Mouse (Mus musculus): ENCODE measurements around the gene Lrpprc.

Lrpprc gene

GRCm38 (mm10) chr17:84775291-84775690 lies 15.3 kb downstream of the Lrpprc start:
- ATAC-seq (ENCODE audit: insufficient number of reproducible peaks, low FRiP score, low TSS enrichment) = no peak

- no peak for ATAC-seq (ENCODE audit: insufficient number of reproducible peaks, low FRiP score, low TSS enrichment)
Observed at GRCm38 (mm10) chr17:84771882-84772281, 18.7 kb downstream of the Lrpprc start.

- no peak for ATAC-seq (ENCODE audit: insufficient number of reproducible peaks, low FRiP score, low TSS enrichment)
Observed at GRCm38 (mm10) chr17:84758971-84759370, 31.6 kb downstream of the Lrpprc start.

- no peak for ATAC-seq (ENCODE audit: insufficient number of reproducible peaks, low FRiP score, low TSS enrichment)
Observed at GRCm38 (mm10) chr17:84758374-84758773, 32.2 kb downstream of the Lrpprc start.

- ATAC-seq (ENCODE audit: insufficient number of reproducible peaks, low FRiP score, low TSS enrichment) = no peak
Observed at GRCm38 (mm10) chr17:84756090-84756489, 34.5 kb downstream of the Lrpprc start.

GRCm38 (mm10) chr17:84753489-84753888 lies 37.1 kb downstream of the Lrpprc start:
- no peak for ATAC-seq (ENCODE audit: insufficient number of reproducible peaks, low FRiP score, low TSS enrichment)

- ATAC-seq (ENCODE audit: insufficient number of reproducible peaks, low FRiP score, low TSS enrichment) = no peak
Observed at GRCm38 (mm10) chr17:84752286-84752685, 38.3 kb downstream of the Lrpprc start.

- ATAC-seq (ENCODE audit: insufficient number of reproducible peaks, low FRiP score, low TSS enrichment) = no peak
Observed at GRCm38 (mm10) chr17:84751630-84752191, 38.9 kb downstream of the Lrpprc start.

GRCm38 (mm10) chr17:84750130-84750529 lies 40.5 kb downstream of the Lrpprc start:
- ATAC-seq (ENCODE audit: insufficient number of reproducible peaks, low FRiP score, low TSS enrichment) = no peak

- ATAC-seq (ENCODE audit: insufficient number of reproducible peaks, low FRiP score, low TSS enrichment) = no peak
Observed at GRCm38 (mm10) chr17:84749297-84749696, 41.3 kb downstream of the Lrpprc start.

GRCm38 (mm10) chr17:84748152-84748682 lies 42.4 kb downstream of the Lrpprc start:
- no peak for ATAC-seq (ENCODE audit: insufficient number of reproducible peaks, low FRiP score, low TSS enrichment)

- no peak for ATAC-seq (ENCODE audit: insufficient number of reproducible peaks, low FRiP score, low TSS enrichment)
Observed at GRCm38 (mm10) chr17:84747212-84747611, 43.4 kb downstream of the Lrpprc start.

GRCm38 (mm10) chr17:84745001-84745400 lies 45.6 kb downstream of the Lrpprc start:
- ATAC-seq (ENCODE audit: insufficient number of reproducible peaks, low FRiP score, low TSS enrichment) = no peak

GRCm38 (mm10) chr17:84744256-84744655 lies 46.3 kb downstream of the Lrpprc start:
- ATAC-seq (ENCODE audit: insufficient number of reproducible peaks, low FRiP score, low TSS enrichment) = no peak

GRCm38 (mm10) chr17:84738073-84738797 lies 52.4 kb downstream of the Lrpprc start:
- peak; percentile 45; the same call in 1 of the 2 replicates for ATAC-seq (ENCODE audit: insufficient number of reproducible peaks, low FRiP score, low TSS enrichment)

- no peak for ATAC-seq (ENCODE audit: insufficient number of reproducible peaks, low FRiP score, low TSS enrichment)
Observed at GRCm38 (mm10) chr17:84736719-84737118, 53.9 kb downstream of the Lrpprc start.

- ATAC-seq (ENCODE audit: insufficient number of reproducible peaks, low FRiP score, low TSS enrichment) = no peak
Observed at GRCm38 (mm10) chr17:84732612-84733011, 58.0 kb downstream of the Lrpprc start.

GRCm38 (mm10) chr17:84731361-84731760 lies 59.2 kb downstream of the Lrpprc start:
- ATAC-seq (ENCODE audit: insufficient number of reproducible peaks, low FRiP score, low TSS enrichment) = no peak

- no peak for ATAC-seq (ENCODE audit: insufficient number of reproducible peaks, low FRiP score, low TSS enrichment)
Observed at GRCm38 (mm10) chr17:84729140-84729539, 61.4 kb downstream of the Lrpprc start.

GRCm38 (mm10) chr17:84728201-84728911 lies 62.2 kb downstream of the Lrpprc start:
- ATAC-seq (ENCODE audit: insufficient number of reproducible peaks, low FRiP score, low TSS enrichment) = no peak

GRCm38 (mm10) chr17:84725163-84725562 lies 65.4 kb downstream of the Lrpprc start:
- no peak for ATAC-seq (ENCODE audit: insufficient number of reproducible peaks, low FRiP score, low TSS enrichment)
